Mouse (Mus musculus): Measurements from ENCODE around the gene Zfp423. TPM values are rescaled to one million over a fixed set of nuclear protein-coding genes. Genes with fewer than 3 reads are reported as not detected.
A peak's percentile ranks its signal among the peaks of the same experiment; 100 is the strongest.

Zfp423 gene
- polyA plus RNA-seq (2014; fragmentation: Nextera tagmentation; extraction: Ambion mirVana), result 35.0 and 43.6 TPM in 2 replicates

DNA sequence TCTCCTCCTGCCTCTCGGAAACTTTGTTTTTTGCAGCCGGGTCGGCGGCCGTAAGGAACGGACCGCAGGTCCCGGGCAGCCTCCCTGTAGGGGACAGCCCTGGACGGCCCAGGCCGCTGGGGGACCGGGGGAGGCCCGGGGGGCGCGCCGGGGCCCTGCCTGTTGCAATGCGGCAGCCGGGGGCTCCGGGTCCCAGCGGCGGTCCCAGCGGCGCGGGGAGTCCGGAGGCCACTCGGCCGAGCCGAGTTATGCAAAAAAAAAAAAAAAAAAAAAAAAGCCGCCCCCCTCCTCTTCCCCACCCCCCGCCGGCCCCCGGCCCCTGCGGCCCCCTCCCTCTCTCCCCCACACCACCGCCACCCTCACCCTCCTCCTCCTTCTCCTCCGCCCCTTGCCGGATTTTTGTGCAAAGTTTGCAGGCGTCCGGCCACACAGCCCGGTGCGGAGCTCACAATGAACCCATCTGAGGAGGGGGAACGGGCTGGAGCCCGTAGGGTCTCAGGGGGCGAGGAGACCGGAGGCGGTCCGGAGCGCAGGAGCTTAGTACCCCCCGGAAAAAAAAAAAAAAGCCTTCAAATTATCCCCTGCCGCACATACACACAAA is at the start of gene Zfp423:
Zfp423 (minus strand) TSS at position 276 of the 601 bp plus-strand sequence.
- H3K4me3 ChIP-seq (ENCODE audit: low read depth, low read length), result peak within 1 kb of the TSS; percentile 87
- no peaks in the 10 kb centered on the region for H3K36me3 ChIP-seq (ENCODE audit: control insufficient read depth, insufficient read depth, low read length)
- peaks cover 42% of the 10 kb centered on the region for H3K4me1 ChIP-seq (ENCODE audit: control insufficient read depth, insufficient read depth, low read length)
- no peaks in the 10 kb centered on the region for H3K27me3 ChIP-seq (ENCODE audit: control insufficient read depth, insufficient read depth, low read length)
- H3K4me2 ChIP-seq (ENCODE audit: low read depth, low read length), result peak within 1 kb of the TSS; percentile 95
- H3K9ac ChIP-seq (replicated peaks; ENCODE audit: low read depth, low read length), result peak within 1 kb of the TSS; percentile 74
- peak; percentile 7; the same call in 1 of the 2 replicates for ATAC-seq (ENCODE audit: low read depth)
- peak within 1 kb of the TSS; percentile 95 for H3K27ac ChIP-seq (ENCODE audit: low read depth, low read length)
- WGBS, result under 1% methylated on average over 34 of the region's 48 CpGs
- H3K9me3 ChIP-seq (ENCODE audit: control insufficient read depth, low read length), result no peaks in the 10 kb centered on the region

DNA sequence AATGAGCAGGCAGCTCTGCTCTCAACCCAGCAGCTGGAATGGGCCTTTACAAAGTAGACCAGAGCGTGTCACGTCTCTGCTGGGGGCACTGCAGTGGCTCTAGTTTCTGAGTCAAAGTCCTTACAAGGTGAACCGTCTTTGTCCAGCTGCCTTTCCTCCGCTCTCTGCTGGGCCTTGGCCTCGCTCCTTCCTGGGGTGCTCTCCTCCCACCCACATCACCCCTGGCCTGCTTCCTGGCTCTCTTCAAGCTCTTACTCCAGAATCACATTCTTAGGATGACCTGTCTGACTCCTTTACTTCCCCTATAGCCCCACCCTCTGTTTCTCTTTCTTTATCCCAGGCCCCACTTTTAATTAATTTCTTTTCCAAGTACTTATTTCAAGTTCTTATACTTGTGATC is 47.4 kb upstream of the Zfp423 start:
- WGBS, result 81% methylated on average over 5 of the region's 5 CpGs
- H3K27ac ChIP-seq (ENCODE audit: low read depth, low read length), result no peak overlapping the region
- H3K4me1 ChIP-seq (ENCODE audit: control insufficient read depth, insufficient read depth, low read length), result 0 out of 2 replicates have a peak, but pooled peaks cover 1% of the 10 kb centered on the region
- H3K36me3 ChIP-seq (ENCODE audit: control insufficient read depth, insufficient read depth, low read length), result no peaks in the 10 kb centered on the region
- H3K9ac ChIP-seq (replicated peaks; ENCODE audit: low read depth, low read length), result no peak overlapping the region
- no peak overlapping the region for H3K4me3 ChIP-seq (ENCODE audit: low read depth, low read length)
- H3K27me3 ChIP-seq (ENCODE audit: control insufficient read depth, insufficient read depth, low read length), result no peaks in the 10 kb centered on the region
- H3K4me2 ChIP-seq (ENCODE audit: low read depth, low read length), result no peak overlapping the region
- no peak for ATAC-seq (ENCODE audit: low read depth)
- H3K9me3 ChIP-seq (ENCODE audit: control insufficient read depth, low read length), result no peaks in the 10 kb centered on the region

- no peak for ATAC-seq (ENCODE audit: low read depth)
- WGBS, result 62% methylated on average over 5 of the region's 5 CpGs
- no peak overlapping the region for H3K4me2 ChIP-seq (ENCODE audit: low read depth, low read length)
Observed at GRCm38 (mm10) chr8:87984778-87985177, 25.4 kb upstream of the Zfp423 start.

GRCm38 (mm10) chr8:87984032-87984431 is 24.6 kb upstream of the Zfp423 start:
- no peak overlapping the region for H3K4me3 ChIP-seq (ENCODE audit: low read depth, low read length)
- no peaks in the 10 kb centered on the region for H3K36me3 ChIP-seq (ENCODE audit: control insufficient read depth, insufficient read depth, low read length)
- no peaks in the 10 kb centered on the region for H3K27me3 ChIP-seq (ENCODE audit: control insufficient read depth, insufficient read depth, low read length)
- no peaks in the 10 kb centered on the region for H3K4me1 ChIP-seq (ENCODE audit: control insufficient read depth, insufficient read depth, low read length)
- WGBS, result 53% methylated on average over 8 of the region's 8 CpGs
- H3K9me3 ChIP-seq (ENCODE audit: control insufficient read depth, low read length), result no peaks in the 10 kb centered on the region
- ATAC-seq (ENCODE audit: low read depth), result no peak
- no peak overlapping the region for H3K4me2 ChIP-seq (ENCODE audit: low read depth, low read length)
- no peak overlapping the region for H3K9ac ChIP-seq (replicated peaks; ENCODE audit: low read depth, low read length)
- no peak overlapping the region for H3K27ac ChIP-seq (ENCODE audit: low read depth, low read length)

More at GRCm38 (mm10) chr8:87984778-87985177, 25.4 kb upstream of the Zfp423 start:
- Histone ChIP-seq H3K36me3 (ENCODE audit: control insufficient read depth, insufficient read depth, low read length) (no peaks in the 10 kb centered on the region), H3K4me1 (ENCODE audit: control insufficient read depth, insufficient read depth, low read length) (no peaks in the 10 kb centered on the region), H3K9ac (replicated peaks; ENCODE audit: low read depth, low read length) (no peak overlapping the region), H3K9me3 (ENCODE audit: control insufficient read depth, low read length) (no peaks in the 10 kb centered on the region), H3K27ac (ENCODE audit: low read depth, low read length) (no peak overlapping the region), H3K27me3 (ENCODE audit: control insufficient read depth, insufficient read depth, low read length) (no peaks in the 10 kb centered on the region), H3K4me3 (ENCODE audit: low read depth, low read length) (no peak overlapping the region)

GRCm38 (mm10) chr8:87982936-87983335 is 23.5 kb upstream of the Zfp423 start:
- ATAC-seq (ENCODE audit: low read depth), result no peak
- Histone ChIP-seq H3K27ac (ENCODE audit: low read depth, low read length) (no peak overlapping the region), H3K36me3 (ENCODE audit: control insufficient read depth, insufficient read depth, low read length) (no peaks in the 10 kb centered on the region), H3K4me1 (ENCODE audit: control insufficient read depth, insufficient read depth, low read length) (no peaks in the 10 kb centered on the region), H3K9me3 (ENCODE audit: control insufficient read depth, low read length) (no peaks in the 10 kb centered on the region), H3K4me3 (ENCODE audit: low read depth, low read length) (no peak overlapping the region), H3K9ac (replicated peaks; ENCODE audit: low read depth, low read length) (no peak overlapping the region), H3K4me2 (ENCODE audit: low read depth, low read length) (no peak overlapping the region), H3K27me3 (ENCODE audit: control insufficient read depth, insufficient read depth, low read length) (no peaks in the 10 kb centered on the region)
- WGBS, result 80% methylated on average over 4 of the region's 4 CpGs

- no peak overlapping the region for H3K4me3 ChIP-seq (ENCODE audit: low read depth, low read length)
- ATAC-seq (ENCODE audit: low read depth), result no peak
- no peaks in the 10 kb centered on the region for H3K36me3 ChIP-seq (ENCODE audit: control insufficient read depth, insufficient read depth, low read length)
- no peak overlapping the region for H3K27ac ChIP-seq (ENCODE audit: low read depth, low read length)
- 20% methylated on average over 1 of the region's 1 CpGs for WGBS
- H3K9me3 ChIP-seq (ENCODE audit: control insufficient read depth, low read length), result no peaks in the 10 kb centered on the region
- H3K27me3 ChIP-seq (ENCODE audit: control insufficient read depth, insufficient read depth, low read length), result no peaks in the 10 kb centered on the region
- H3K9ac ChIP-seq (replicated peaks; ENCODE audit: low read depth, low read length), result no peak overlapping the region
- H3K4me2 ChIP-seq (ENCODE audit: low read depth, low read length), result no peak overlapping the region
- H3K4me1 ChIP-seq (ENCODE audit: control insufficient read depth, insufficient read depth, low read length), result peaks cover 12% of the 10 kb centered on the region
Observed at GRCm38 (mm10) chr8:87975466-87975809, 16.0 kb upstream of the Zfp423 start.

DNA sequence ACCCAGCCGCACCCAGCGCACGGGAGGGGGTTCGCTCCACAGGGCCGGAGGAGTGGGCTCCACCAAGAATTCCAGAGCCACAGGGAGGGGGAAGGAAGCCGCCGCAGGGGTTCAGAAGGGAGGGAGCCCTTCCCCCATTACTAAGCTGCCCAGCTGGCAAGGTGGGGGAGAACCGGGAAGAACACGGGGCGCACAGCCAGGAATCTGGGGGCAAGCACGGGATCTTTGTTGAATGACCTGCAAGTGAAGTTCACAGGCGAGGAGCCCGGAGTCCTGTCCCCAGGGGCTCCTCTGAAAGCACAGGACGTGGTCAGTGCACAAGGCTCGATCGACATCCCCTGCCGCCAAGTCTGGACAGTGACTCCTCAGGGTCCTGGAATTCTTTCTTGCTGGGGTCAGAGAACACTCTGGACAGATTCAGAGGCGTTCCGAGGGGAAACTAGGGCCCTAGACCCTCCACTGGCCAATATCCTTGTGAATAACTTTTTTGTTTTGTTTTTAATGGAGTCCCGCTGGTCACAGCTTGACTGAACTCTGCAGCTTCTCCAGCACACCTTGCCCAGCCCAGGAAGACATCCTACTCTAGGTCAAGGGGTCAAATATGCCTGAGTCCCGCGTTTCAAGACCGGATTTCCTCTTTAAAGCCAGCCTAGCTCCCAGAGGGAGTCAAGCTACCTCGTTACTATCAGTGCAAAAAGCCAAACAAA is 15.5 kb upstream of the Zfp423 start:
- Histone ChIP-seq H3K4me2 (ENCODE audit: low read depth, low read length) (peak overlapping the region; percentile 50), H3K36me3 (ENCODE audit: control insufficient read depth, insufficient read depth, low read length) (no peaks in the 10 kb centered on the region), H3K9ac (replicated peaks; ENCODE audit: low read depth, low read length) (0 out of 2 replicates have a peak overlapping the region, but pooled peaks have one; percentile 17), H3K27ac (ENCODE audit: low read depth, low read length) (no peak overlapping the region), H3K9me3 (ENCODE audit: control insufficient read depth, low read length) (no peaks in the 10 kb centered on the region), H3K4me3 (ENCODE audit: low read depth, low read length) (0 out of 2 replicates have a peak overlapping the region, but pooled peaks have one; percentile 11), H3K27me3 (ENCODE audit: control insufficient read depth, insufficient read depth, low read length) (no peaks in the 10 kb centered on the region), H3K4me1 (ENCODE audit: control insufficient read depth, insufficient read depth, low read length) (peaks cover 12% of the 10 kb centered on the region)
- 4% methylated on average over 24 of the region's 24 CpGs for WGBS
- ATAC-seq (ENCODE audit: low read depth), result no peak

DNA sequence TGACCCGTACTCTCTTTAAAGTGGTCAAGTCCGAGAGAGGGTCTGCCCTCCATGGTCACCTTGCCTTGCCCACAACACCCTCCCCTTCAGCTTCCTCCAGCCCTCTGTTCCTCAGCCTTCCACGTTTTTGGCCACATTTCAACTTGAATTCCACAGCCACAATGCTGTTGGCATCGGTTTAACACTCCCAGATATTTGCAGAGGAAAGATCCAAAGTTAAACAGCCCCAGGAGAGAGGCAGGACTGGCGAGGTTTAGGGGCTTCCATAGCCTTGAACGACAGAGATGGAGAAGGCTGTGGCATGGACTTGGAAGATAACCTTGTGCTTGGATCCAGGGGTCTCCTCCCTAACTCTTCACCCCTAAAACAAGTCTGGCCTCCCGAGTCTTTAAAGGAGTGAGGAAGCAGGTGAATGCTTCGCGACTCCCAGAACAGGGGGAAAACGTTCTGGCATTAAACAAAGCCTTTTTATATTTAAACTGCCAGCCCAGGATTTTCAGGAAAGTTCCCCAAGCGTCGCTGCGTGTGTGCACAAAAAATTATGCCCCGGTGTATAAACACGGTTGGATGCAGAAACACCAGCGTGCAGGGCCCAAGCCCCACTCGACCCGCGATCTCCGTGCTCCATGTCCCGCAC is 14.8 kb upstream of the Zfp423 start:
- H3K27ac ChIP-seq (ENCODE audit: low read depth, low read length), result no peak overlapping the region; the same call in 1 of the 2 replicates
- H3K27me3 ChIP-seq (ENCODE audit: control insufficient read depth, insufficient read depth, low read length), result no peaks in the 10 kb centered on the region
- H3K9me3 ChIP-seq (ENCODE audit: control insufficient read depth, low read length), result no peaks in the 10 kb centered on the region
- 0 out of 2 replicates have a peak overlapping the region, but pooled peaks have one; percentile 11 for H3K4me3 ChIP-seq (ENCODE audit: low read depth, low read length)
- H3K4me2 ChIP-seq (ENCODE audit: low read depth, low read length), result peak overlapping the region; percentile 50
- WGBS, result 10% methylated on average over 21 of the region's 21 CpGs
- ATAC-seq (ENCODE audit: low read depth), result no peak
- peaks cover 12% of the 10 kb centered on the region for H3K4me1 ChIP-seq (ENCODE audit: control insufficient read depth, insufficient read depth, low read length)
- 0 out of 2 replicates have a peak overlapping the region, but pooled peaks have one; percentile 17 for H3K9ac ChIP-seq (replicated peaks; ENCODE audit: low read depth, low read length)
- no peaks in the 10 kb centered on the region for H3K36me3 ChIP-seq (ENCODE audit: control insufficient read depth, insufficient read depth, low read length)
